14 mouse cellular contexts compared by ENCODE assay signal in the genomic region with DNA sequence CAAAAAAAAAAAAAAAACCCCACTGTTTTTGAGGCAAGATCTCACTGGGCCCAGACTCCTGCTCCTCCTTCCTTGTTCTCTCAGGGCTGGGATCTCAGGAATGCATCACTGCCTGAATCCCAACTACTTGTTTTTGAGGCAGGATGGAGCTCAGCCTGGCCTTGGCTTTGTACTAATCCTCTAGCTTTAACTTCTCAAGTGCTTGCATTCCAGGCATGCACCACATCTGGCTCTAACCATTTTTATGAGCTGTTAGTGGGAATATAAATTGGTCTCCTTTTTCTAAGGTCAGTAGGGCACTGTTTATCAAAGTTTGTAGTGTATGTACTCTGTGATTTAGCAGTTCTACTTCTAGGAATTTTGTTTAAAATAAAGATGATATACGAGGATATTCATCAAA. TPM values are rescaled to one million over a fixed set of nuclear protein-coding genes. Genes with fewer than 3 reads are reported as not detected.
DNase-seq lines count a peak whose midpoint lies in the region; ATAC-seq and TF ChIP-seq lines count a peak whose summit lies in the region.
"Had no signal": no experiment of that assay in that cellular context is flagged by ENCODE, and none has a peak within 500 bp of the region (broad histone marks: within the 10 kb centered on the region; RNA-seq: fewer than 3 reads in every experiment).

No protein-coding gene starts in this region.

- no peaks in the 10 kb centered on the region for H3K27me3 ChIP-seq in kidney, embryonic 14.5 days (ENCODE audit: control insufficient read depth, insufficient read depth, low read length)
- H3K27me3 ChIP-seq in lung, postnatal 0 days (replicated peaks; ENCODE audit: insufficient read depth, low read length): no peaks in the 10 kb centered on the region
- peaks cover 17% of the 10 kb centered on the region for H3K27me3 ChIP-seq in limb, embryonic 12.5 days
- H3K27me3 ChIP-seq: heart, embryonic 12.5 days; liver, embryonic 13.5 days; midbrain, embryonic 15.5 days had no signal

- no peak for DNase-seq in kidney, adult 8-10 months
- DNase-seq in lung, postnatal 0 days (ENCODE audit: low spot score): no peak
- no peak for DNase-seq in lung, postnatal 36 days
- no peak for DNase-seq in adrenal gland, postnatal 25 days
- DNase-seq in gastrocnemius, postnatal 36 days: no peak
- DNase-seq: adrenal gland, adult 2 months; cerebellum, adult 2 months; liver, embryonic 13.5 days; thymus, postnatal 4 days had no signal

- H3K27ac ChIP-seq in kidney, embryonic 14.5 days (ENCODE audit: low read depth, low read length): no peak overlapping the region
- H3K27ac ChIP-seq in lung, postnatal 0 days (ENCODE audit: low read length): no peak overlapping the region
- H3K27ac ChIP-seq in limb, embryonic 12.5 days: peak overlapping the region; percentile 56; the same call in 1 of the 2 replicates
- H3K27ac ChIP-seq: liver, embryonic 13.5 days; midbrain, embryonic 15.5 days had no signal

- TF ChIP-seq EP300 in lung, postnatal 0 days (IDR thresholded peaks at IDR 0.05): no peak

- H3K4me2 ChIP-seq in kidney, embryonic 14.5 days (replicated peaks; ENCODE audit: low read depth, low read length): no peak overlapping the region
- H3K4me2 ChIP-seq in lung, postnatal 0 days (replicated peaks; ENCODE audit: low read depth, low read length): no peak overlapping the region
- H3K4me2 ChIP-seq in limb, embryonic 12.5 days: no peak overlapping the region
- H3K4me2 ChIP-seq: heart, embryonic 12.5 days; liver, embryonic 13.5 days; midbrain, embryonic 15.5 days had no signal

- ATAC-seq in kidney, embryonic 14.5 days (ENCODE audit: low FRiP score, low TSS enrichment): peak; percentile 45
- ATAC-seq in lung, postnatal 0 days: peak; percentile 20; the same call in 1 of the 2 replicates
- ATAC-seq in limb, embryonic 12.5 days (ENCODE audit: insufficient number of reproducible peaks, insufficient read depth, low FRiP score, low TSS enrichment, low read depth): peak; percentile 87
- ATAC-seq in frontal cortex, adult (ENCODE audit: low TSS enrichment): no peak
- ATAC-seq: midbrain, embryonic 15.5 days had no signal

- peaks cover 9% of the 10 kb centered on the region; the same call in 1 of the 2 replicates for H3K4me1 ChIP-seq in kidney, embryonic 14.5 days (ENCODE audit: control insufficient read depth, insufficient read depth, low read length)
- H3K4me1 ChIP-seq in lung, postnatal 0 days (ENCODE audit: insufficient read depth, low read depth, low read length): no peaks in the 10 kb centered on the region; the same call in 1 of the 2 replicates
- peaks cover 24% of the 10 kb centered on the region for H3K4me1 ChIP-seq in limb, embryonic 12.5 days (replicated peaks)
- H3K4me1 ChIP-seq: midbrain, embryonic 15.5 days had no signal

- H3K36me3 ChIP-seq in kidney, embryonic 14.5 days (ENCODE audit: control insufficient read depth, insufficient read depth, low read length): no peaks in the 10 kb centered on the region
- no peaks in the 10 kb centered on the region for H3K36me3 ChIP-seq in lung, postnatal 0 days (ENCODE audit: insufficient read depth, low read length)
- no peaks in the 10 kb centered on the region for H3K36me3 ChIP-seq in limb, embryonic 12.5 days
- H3K36me3 ChIP-seq: heart, embryonic 12.5 days; liver, embryonic 13.5 days; midbrain, embryonic 15.5 days had no signal

- no peak for TF ChIP-seq CTCF in lung, postnatal 0 days (IDR thresholded peaks at IDR 0.05)

- H3K4me3 ChIP-seq in kidney, embryonic 14.5 days (ENCODE audit: low read length): no peak overlapping the region
- no peak overlapping the region for H3K4me3 ChIP-seq in lung, postnatal 0 days (ENCODE audit: low read depth, low read length)
- no peak overlapping the region for H3K4me3 ChIP-seq in limb, embryonic 12.5 days (replicated peaks)
- H3K4me3 ChIP-seq: heart, embryonic 12.5 days; liver, embryonic 13.5 days; midbrain, embryonic 15.5 days had no signal

- no peak overlapping the region for H3K9ac ChIP-seq in kidney, embryonic 14.5 days (ENCODE audit: low read depth, low read length)
- H3K9ac ChIP-seq in lung, postnatal 0 days (replicated peaks; ENCODE audit: low read depth): no peak overlapping the region
- H3K9ac ChIP-seq in limb, embryonic 12.5 days (replicated peaks): no peak overlapping the region
- H3K9ac ChIP-seq: heart, embryonic 12.5 days; liver, embryonic 13.5 days; midbrain, embryonic 15.5 days had no signal

- intact Hi-C loops in gastrocnemius, postnatal 36 days (cut with DNase I): no loop called here

- 53% methylated on average over 1 of the region's 1 CpGs for WGBS in kidney, embryonic 14.5 days
- 29% methylated on average over 1 of the region's 1 CpGs for WGBS in lung, postnatal 0 days
- WGBS in limb, embryonic 12.5 days: 19% methylated on average over 1 of the region's 1 CpGs

- no peaks in the 10 kb centered on the region for H3K9me3 ChIP-seq in kidney, embryonic 14.5 days (ENCODE audit: control insufficient read depth, low read length)
- no peaks in the 10 kb centered on the region for H3K9me3 ChIP-seq in lung, postnatal 0 days (ENCODE audit: low read length)
- no peaks in the 10 kb centered on the region for H3K9me3 ChIP-seq in limb, embryonic 12.5 days
- H3K9me3 ChIP-seq: heart, embryonic 12.5 days; liver, embryonic 13.5 days; midbrain, embryonic 15.5 days had no signal

RNA-seq across cellular contexts. Expression of a gene that starts 21.1 kb away (rescaled TPM):
- 15.8 and 37.8 TPM in 2 replicates for polyA plus RNA-seq in kidney, embryonic 14.5 days (2014; fragmentation: Nextera tagmentation; extraction: Ambion mirVana)
- polyA plus RNA-seq in lung, postnatal 0 days (2015; fragmentation: Nextera tagmentation; extraction: Ambion mirVana): 20.5 and 23.7 TPM in 2 replicates
- polyA plus RNA-seq in limb, embryonic 12.5 days (2016; fragmentation: Nextera tagmentation; extraction: Ambion mirVana): 35.5 and 38.2 TPM in 2 replicates
- total RNA-seq in adrenal gland, postnatal 25 days (2021): 43.6 and 44.9 TPM in 2 replicates
- 1 to 10 TPM; 5.9 to 7.5 TPM for total RNA-seq in gastrocnemius, postnatal 36 days (2021)

RNA-seq across cellular contexts. Expression of a gene that starts 32.7 kb away (rescaled TPM):
- 425 and 672 TPM in 2 replicates for polyA plus RNA-seq in kidney, embryonic 14.5 days (2014; fragmentation: Nextera tagmentation; extraction: Ambion mirVana)
- 260 and 297 TPM in 2 replicates for polyA plus RNA-seq in lung, postnatal 0 days (2015; fragmentation: Nextera tagmentation; extraction: Ambion mirVana)
- polyA plus RNA-seq in limb, embryonic 12.5 days (2016; fragmentation: Nextera tagmentation; extraction: Ambion mirVana): 342 TPM in 2 replicates
- 355 and 360 TPM in 2 replicates for total RNA-seq in adrenal gland, postnatal 25 days (2021)
- 100 to 1,000 TPM; 826 to 910 TPM for total RNA-seq in gastrocnemius, postnatal 36 days (2021)

RNA-seq across cellular contexts. Expression of a gene that starts 36.5 kb away (rescaled TPM):
- 52.9 and 73.0 TPM in 2 replicates for polyA plus RNA-seq in kidney, embryonic 14.5 days (2014; fragmentation: Nextera tagmentation; extraction: Ambion mirVana)
- 27.8 and 39.2 TPM in 2 replicates for polyA plus RNA-seq in lung, postnatal 0 days (2015; fragmentation: Nextera tagmentation; extraction: Ambion mirVana)
- polyA plus RNA-seq in limb, embryonic 12.5 days (2016; fragmentation: Nextera tagmentation; extraction: Ambion mirVana): 62.8 and 63.7 TPM in 2 replicates
- 43.5 and 50.5 TPM in 2 replicates for total RNA-seq in adrenal gland, postnatal 25 days (2021)
- total RNA-seq in gastrocnemius, postnatal 36 days (2021): 10 to 100 TPM; 29.6 to 30.5 TPM
